Mouse (Mus musculus) cortical plate, adult 2 months (tissue): ENCODE data around the gene Phtf2. TPM values are rescaled to one million over a fixed set of nuclear protein-coding genes. Genes with fewer than 3 reads are reported as not detected.

Experiments
- H3K27ac ChIP-seq: fragments of 200-500 bp; 2 replicates; pipeline ENCODE4 v1.5.1; 2012; ENCODE audit warnings: low read length, control low read depth, inconsistent platforms; ENCODE audit not compliant: insufficient read depth
- H3K4me1 ChIP-seq: fragments of 200-500 bp; 2 replicates; pipeline ENCODE4 v1.6.1; 2011; ENCODE audit warnings: low read length; ENCODE audit not compliant: control insufficient read depth, insufficient read depth
- H3K4me3 ChIP-seq: fragments of 200-500 bp; 2 replicates; pipeline ENCODE4 v1.5.1; 2011; ENCODE audit warnings: mild to moderate bottlenecking, low read length, control low read depth; ENCODE audit not compliant: insufficient read depth
- CTCF ChIP-seq: fragments of 200-500 bp; IDR thresholded peaks from 2 replicates; pipeline ENCODE4 v1.5.1; 2011; ENCODE audit warnings: mild to moderate bottlenecking, control low read depth, low read length; ENCODE audit not compliant: insufficient read depth; ENCODE audit errors: extremely low read depth
- POLR2A ChIP-seq: fragments of 200-500 bp; IDR thresholded peaks from 2 replicates; pipeline ENCODE4 v1.6.1; 2011; ENCODE audit warnings: mild to moderate bottlenecking, low read length, control low read depth; ENCODE audit not compliant: insufficient read depth; ENCODE audit errors: extremely low read depth
- polyA plus RNA-seq: library from polyadenylated mRNA; depleted of rRNA; stranded (reverse); fragments of >200 nt; gene quantifications from 2 replicates; pipeline ENCODE4 v1.2.3, GENCODE M21; 2012

The Phtf2 gene
- polyA plus RNA-seq, 1 experiment: 8.8 TPM

DNA sequence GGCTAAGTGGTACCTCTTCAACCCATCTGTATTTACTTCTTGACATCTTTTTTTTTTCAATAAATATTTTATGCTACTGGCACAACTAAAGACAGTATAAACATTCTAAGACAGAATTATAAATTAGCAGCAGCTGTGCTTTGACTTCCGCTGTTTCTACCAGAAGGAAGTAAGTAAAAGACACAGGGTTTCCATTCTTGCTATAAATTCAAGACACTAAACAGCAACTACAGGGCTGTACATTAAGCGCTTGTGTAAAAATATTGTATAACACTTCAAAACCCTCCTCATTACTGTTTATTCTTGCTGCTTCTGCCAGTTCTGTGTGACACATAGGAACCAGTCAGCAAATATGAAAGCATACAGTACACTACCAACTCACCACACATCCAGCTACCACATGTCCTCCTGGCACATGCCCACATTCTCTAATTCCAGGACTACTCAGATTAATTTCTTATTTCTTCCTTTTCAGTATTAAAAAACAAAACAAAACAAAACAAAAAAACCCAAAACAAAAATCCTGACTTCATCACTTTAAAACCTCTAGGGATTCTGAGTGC lies 16.6 kb downstream of the Phtf2 start:
- H3K27ac ChIP-seq: no peak overlapping the region
- peaks cover 2% of the 10 kb centered on the region for H3K4me1 ChIP-seq
- no peak overlapping the region for H3K4me3 ChIP-seq
- no peak for TF ChIP-seq POLR2A
- TF ChIP-seq CTCF: no peak

DNA sequence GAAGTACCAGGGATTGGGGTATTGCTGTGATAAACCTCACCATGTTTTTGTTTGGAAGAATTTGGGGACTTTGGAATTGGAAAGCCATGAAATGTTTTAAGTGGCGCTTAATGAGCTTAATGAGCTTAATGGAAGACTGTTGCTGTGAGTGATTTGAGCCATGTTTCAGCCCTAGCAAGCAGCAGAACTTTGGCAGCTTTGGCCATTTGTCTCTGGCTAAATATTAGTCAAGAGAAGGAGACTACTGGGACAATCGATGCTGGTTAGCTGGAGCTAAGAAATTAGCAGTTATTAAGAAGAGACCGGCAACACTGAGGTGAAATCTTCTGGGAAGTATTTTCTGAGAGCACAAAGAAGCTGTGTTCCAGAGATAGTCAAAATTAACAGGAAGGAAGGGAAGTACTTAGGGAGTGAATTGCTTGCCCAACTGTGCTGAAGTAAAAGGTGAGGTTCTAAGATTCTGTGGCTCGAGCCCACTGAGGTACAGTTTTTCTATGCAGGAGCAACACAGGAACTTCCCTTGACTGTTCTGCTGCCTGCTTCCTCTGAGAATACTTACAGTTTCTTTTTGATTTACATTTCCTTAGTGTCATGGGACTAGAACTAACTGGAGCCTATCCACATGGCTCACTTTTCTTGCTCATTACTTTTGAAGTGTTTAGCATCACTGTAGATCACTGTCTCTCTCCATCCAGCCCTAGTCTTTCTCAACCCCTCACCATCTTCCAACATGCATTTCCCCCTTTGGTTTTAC lies 17.5 kb downstream of the Phtf2 start:
- no peak for TF ChIP-seq POLR2A
- no peak for TF ChIP-seq CTCF
- Histone ChIP-seq H3K27ac (no peak overlapping the region), H3K4me3 (no peak overlapping the region), H3K4me1 (peaks cover 2% of the 10 kb centered on the region)

DNA sequence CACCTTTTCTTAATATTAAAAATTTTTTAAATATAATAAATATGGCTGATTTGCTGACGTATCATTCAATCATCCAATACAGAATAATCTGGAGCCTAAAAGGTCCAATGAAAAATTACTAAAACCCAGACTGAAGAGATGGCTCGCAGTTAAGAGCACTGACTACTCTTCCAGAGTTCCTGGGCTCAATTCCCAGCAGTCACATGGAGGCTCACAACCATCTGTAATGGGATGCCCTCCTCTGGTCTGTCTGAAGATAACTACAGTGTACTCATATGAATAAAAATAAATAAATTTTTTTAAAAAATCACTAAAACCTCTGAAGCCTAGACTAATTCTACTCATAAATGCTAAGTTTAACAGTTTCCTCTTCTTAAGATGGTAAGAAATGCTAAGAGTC lies 20.0 kb downstream of the Phtf2 start:
- H3K27ac ChIP-seq: no peak overlapping the region
- no peak overlapping the region for H3K4me3 ChIP-seq
- TF ChIP-seq POLR2A: no peak
- TF ChIP-seq CTCF: no peak
- H3K4me1 ChIP-seq: peaks cover 2% of the 10 kb centered on the region

DNA sequence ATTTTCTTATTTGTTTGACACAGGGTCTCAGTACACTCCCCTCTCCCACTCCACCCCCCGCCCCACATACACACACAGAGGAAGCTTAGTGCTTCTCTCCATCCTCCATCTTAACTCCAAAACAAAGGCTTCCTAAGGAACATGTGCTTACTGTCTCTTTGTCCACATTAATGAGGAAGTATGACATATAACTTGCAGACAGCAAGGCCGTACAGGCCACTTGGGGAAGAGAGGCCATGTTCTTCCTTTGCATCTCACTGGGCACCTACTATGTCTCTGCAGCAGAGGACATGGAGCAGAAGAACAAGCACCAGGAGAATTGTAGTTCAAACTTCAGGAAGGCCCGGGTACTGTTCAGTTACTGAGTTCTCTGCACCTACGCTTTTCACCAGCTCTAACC lies 21.4 kb downstream of the Phtf2 start:
- no peak overlapping the region for H3K27ac ChIP-seq
- no peak overlapping the region for H3K4me3 ChIP-seq
- TF ChIP-seq CTCF (no peak), POLR2A (no peak)
- no peaks in the 10 kb centered on the region for H3K4me1 ChIP-seq

DNA sequence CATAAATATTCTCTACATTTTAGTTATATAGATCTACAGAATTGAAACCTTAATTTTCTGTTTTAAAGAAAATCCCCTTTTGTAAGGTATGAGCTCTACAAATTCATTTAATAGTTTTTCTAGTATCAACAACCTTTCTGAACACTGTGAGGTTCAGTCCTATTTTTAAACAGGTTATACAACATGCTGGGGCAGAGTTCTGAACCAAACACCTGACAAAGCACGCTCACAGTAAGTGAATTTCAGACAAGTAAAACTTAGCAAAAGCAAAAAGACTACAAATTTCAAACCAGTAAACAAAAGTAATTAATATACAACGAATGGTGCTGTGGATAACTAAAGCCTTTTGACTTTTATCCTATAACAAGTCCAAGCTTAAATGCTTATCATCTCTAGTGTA lies 23.5 kb downstream of the Phtf2 start:
- TF ChIP-seq POLR2A: no peak

DNA sequence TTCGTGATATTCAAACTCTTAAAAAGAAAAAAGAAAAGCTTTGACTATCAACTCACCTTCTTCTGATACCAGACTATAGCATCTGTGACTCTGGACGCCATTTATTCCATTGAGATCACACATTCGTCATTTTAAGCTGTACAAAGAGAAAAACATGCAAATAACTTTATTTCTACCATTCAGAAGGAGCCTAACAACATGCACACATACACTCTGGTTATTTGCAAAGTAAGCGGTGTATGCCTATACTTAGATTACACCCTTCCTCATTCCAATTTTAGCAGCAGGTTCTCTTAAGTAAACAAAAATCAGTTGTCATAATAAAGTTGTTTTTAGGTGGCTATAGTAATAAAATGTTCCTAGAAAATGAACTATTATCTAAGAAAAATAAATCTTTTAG lies 26.9 kb downstream of the Phtf2 start:
- H3K4me1 ChIP-seq: no peaks in the 10 kb centered on the region
- no peak overlapping the region for H3K4me3 ChIP-seq
- no peak overlapping the region for H3K27ac ChIP-seq
- no peak for TF ChIP-seq POLR2A
- TF ChIP-seq CTCF: no peak

More for the DNA sequence above, 23.5 kb downstream of the Phtf2 start:
- H3K4me1 ChIP-seq: no peaks in the 10 kb centered on the region
- H3K4me3 ChIP-seq: no peak overlapping the region
- no peak overlapping the region for H3K27ac ChIP-seq

DNA sequence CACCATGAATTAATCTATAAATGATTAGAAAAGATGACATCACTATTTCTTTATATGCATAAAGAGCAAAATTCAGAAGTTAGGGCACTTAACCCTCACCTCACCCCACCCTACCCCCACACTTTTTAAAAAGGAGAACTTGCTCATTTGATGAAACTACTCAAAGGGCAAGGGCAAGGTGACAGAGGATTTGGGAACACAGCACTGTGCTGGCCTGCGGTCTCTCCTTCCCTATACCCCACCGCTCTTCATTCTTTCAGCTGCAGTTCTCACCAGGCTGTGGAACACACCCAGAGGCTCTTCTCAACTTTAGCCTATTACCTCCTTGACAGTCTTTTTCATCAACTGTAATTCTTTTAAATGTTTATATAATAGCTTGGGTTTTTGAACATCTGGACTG lies 34.9 kb downstream of the Phtf2 start:
- no peaks in the 10 kb centered on the region for H3K4me1 ChIP-seq
- TF ChIP-seq POLR2A: no peak
- TF ChIP-seq CTCF: no peak
- no peak overlapping the region for H3K27ac ChIP-seq
- no peak overlapping the region for H3K4me3 ChIP-seq

DNA sequence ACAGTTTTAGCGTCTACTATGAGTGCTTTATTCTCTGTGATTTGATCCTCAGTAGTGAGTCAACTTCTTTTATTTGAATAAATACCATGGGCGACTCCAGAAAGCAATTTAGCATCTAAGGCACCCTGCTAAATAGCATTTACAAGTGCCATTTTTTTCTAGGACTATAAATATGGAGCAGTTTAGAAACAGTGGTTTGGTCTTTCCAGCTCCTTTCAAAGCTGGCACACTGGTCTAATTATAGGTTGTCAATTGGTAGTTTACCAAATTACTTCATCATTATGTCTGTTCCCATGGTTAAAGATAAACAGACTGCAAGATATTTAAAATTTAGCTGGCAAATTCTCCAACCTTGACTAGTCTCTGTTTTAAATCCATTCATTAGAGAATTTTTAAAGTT lies 38.1 kb downstream of the Phtf2 start:
- H3K4me3 ChIP-seq: no peak overlapping the region
- H3K27ac ChIP-seq: no peak overlapping the region
- TF ChIP-seq POLR2A (no peak), CTCF (no peak)
- no peaks in the 10 kb centered on the region for H3K4me1 ChIP-seq

DNA sequence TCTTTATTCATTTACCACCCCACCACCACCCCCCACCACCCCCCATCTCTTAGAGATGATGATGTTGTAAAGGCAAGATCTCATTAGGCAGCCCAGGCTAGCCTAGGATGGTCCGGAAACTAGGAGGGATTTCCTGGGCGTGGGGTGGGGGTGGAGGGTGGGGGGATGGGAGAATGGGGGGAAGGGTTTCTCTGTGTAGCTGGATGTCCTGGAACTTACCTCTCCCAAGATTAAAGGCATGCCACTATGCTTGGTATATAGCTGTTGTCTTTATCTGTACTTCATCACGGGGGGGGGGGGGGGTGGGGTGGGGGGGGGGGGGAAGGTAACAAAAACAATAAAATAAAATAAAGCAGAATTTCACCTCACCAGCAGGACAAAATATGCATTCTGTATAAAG lies 38.5 kb downstream of the Phtf2 start:
- no peak overlapping the region for H3K4me3 ChIP-seq
- no peak overlapping the region for H3K27ac ChIP-seq
- TF ChIP-seq POLR2A (no peak), CTCF (no peak)
- no peaks in the 10 kb centered on the region for H3K4me1 ChIP-seq

DNA sequence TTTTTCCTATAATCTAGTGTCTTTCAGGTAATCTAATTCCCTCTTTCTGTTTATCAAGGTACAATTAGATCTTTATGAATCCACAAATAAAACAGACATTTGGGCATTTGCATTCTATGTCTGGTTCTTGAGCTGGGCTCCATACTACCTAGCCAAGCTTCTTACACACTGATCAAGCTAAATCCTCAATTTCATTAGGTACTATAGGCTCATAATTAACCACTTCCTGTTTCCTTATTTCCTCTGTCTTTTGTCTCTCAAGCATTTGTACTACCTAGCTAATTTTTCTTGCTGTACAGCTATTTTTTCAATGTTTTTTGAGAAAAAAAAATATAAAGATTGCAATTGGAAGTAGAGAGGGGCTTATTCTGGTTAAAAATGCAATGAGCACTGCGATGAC lies 44.8 kb downstream of the Phtf2 start:
- no peaks in the 10 kb centered on the region for H3K4me1 ChIP-seq
- TF ChIP-seq CTCF (no peak), POLR2A (no peak)
- no peak overlapping the region for H3K4me3 ChIP-seq
- no peak overlapping the region for H3K27ac ChIP-seq

DNA sequence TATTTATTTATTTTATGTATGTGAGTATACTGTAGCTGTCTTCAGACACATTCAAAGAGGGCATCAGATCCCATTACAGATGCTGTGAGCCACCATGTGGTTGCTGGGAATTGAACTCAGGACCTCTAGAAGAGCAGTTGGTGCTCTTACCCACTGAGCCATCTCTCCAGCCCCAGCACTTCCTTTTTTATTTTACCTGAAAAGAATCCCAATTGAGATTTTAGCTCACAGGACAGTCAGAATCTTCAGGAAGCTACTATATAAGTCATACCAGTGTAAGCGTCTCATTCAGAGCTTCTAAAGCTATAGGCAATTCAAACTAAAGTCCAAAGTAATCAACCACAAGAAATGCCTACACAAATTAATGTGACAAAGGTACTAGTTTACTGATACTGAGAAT lies 47.5 kb downstream of the Phtf2 start:
- Histone ChIP-seq H3K4me3 (no peak overlapping the region), H3K4me1 (no peaks in the 10 kb centered on the region), H3K27ac (no peak overlapping the region)
- no peak for TF ChIP-seq POLR2A
- no peak for TF ChIP-seq CTCF
